Mouse (Mus musculus) right cerebral cortex, postnatal 36 days (tissue): ENCODE data around the gene Kcnma1.

Experiments used
- DNase-seq, 2 experiments: peaks; one replicate each; pipeline ENCODE4 v3.0.0; 2022; ENCODE audit warnings: low spot score in 2 of 2, mixed read lengths in 1 of 2

Kcnma1 gene

GRCm38 (mm10) chr14:23857034-23857433 is 157.3 kb downstream of the Kcnma1 start:
- DNase-seq = no peak

DNA sequence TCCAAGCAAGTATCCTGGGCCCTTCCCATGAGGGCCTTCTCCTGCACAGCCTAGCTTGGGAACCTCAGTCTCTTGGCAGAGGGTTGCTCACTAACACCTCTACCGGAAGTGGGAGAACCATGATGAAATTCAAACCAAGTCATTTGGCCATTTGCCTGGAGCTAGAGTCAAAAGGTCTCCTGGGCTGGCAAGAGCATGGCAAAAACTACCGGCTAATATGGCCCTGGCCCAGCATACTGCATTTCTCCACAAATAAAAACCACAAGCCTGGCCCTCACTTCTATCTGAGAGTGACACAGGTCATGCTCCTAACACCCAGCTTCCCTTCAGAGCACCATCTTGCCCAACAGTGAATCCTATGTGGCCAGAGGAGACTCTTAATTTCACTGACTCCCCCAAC is 159.3 kb downstream of the Kcnma1 start:
- DNase-seq = no peak

DNA sequence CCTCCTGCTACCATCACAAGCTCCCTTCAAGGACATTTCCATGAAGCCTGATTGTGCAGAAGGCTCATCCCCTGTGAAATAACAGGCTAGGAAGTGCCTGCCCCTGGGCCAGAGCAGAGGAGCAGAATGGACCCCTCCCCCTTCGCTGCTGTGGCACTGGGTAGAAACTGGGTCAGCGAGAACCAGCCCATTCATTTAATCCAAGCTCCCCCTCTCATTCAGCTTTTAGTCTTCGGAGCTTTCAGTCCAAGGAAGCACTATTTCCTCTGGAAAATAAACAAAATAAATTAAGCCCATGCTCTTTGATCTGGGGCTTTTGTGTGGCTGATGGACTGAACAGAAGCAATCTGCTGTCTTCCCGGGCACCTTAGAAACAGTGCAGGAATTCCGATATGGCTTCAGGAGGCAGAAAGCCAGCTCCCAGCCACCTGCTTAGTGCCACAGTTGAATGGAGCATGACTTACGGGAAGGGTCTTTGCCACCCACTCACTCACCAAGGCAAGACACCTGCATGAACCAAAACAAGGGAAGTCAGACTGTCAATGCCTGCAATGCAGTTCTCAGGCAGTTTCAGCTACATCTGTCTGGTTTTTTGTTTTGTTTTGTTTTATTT is 165.7 kb downstream of the Kcnma1 start:
- peak in 1 of 2 experiments; percentile 43 for DNase-seq

GRCm38 (mm10) chr14:23846706-23847105 is 167.6 kb downstream of the Kcnma1 start:
- no peak for DNase-seq

DNA sequence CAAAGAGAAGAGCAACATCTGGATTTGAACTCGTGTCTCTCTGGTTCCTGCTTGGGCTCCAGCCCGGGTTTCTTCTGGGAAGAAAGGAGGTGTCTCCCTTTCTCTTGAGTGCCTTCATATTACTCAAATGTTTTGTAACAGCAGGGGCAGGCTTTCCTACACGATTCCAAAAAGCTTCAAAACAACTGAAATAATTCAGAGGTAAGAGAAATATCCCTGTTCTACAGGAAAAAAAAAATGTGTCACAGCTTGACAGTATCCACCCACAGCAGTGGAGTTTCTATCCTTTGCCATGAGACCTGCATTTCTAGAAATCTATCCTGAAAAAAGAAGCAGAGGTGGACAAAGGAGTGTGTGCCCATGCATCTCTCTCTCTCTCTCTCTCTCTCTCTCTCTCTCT is 172.3 kb downstream of the Kcnma1 start:
- peak in 1 of 2 experiments; percentile 38 for DNase-seq

GRCm38 (mm10) chr14:23839613-23840012 is 174.7 kb downstream of the Kcnma1 start:
- no peak for DNase-seq

GRCm38 (mm10) chr14:23835387-23836111 is 178.7 kb downstream of the Kcnma1 start:
- DNase-seq = no peak

DNA sequence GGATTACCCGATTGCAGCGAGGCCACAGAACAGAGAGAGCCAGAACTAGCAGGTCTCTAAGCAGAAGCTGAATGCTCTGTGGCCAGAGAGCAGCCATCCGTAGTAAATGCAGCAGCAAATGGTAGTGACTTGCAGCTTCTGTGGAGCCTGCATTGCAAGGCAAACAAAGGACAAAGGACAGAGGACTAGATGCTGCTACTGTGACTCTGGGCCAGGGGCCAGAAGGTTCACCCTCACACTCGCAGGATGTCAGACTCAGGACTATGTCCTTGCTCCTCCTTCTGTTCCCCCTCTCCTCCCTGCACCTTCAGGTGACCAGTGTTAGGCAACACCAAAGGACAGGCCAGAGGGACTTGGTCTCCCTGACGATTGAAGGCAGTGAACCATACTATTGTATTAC is 183.0 kb downstream of the Kcnma1 start:
- no peak for DNase-seq

- DNase-seq = no peak
Observed at GRCm38 (mm10) chr14:23830316-23830715, 184.0 kb downstream of the Kcnma1 start.

DNA sequence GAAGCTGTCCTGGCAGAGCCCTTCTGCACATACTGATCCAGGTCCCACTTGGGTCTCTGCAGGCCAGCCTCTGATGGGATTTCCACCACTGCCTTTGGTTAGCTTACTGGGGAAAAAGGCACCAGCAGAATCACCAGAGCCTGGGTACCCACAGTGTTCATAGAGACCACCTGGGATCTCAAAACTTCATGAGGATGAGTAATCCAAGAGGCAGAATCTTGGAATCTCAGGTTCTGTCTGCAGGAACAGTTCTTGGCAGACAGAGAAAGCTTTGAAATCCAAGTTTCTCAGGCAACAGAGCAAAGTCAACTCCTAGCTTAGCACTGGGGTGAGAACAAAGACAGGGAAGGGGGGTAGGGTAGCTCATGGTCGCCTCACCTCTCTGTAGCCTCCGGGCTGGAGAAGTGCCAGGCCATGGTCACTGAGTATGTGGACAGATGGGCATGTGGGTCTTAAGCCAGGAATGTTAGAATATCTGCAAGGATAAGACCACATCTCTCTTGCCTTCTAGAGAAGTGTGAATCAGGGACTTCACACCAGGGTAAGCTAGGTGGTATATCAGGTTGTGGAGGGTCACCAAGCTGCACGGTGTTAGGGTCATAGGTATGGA is 185.5 kb downstream of the Kcnma1 start:
- DNase-seq = peak in 1 of 2 experiments; percentile 18

DNA sequence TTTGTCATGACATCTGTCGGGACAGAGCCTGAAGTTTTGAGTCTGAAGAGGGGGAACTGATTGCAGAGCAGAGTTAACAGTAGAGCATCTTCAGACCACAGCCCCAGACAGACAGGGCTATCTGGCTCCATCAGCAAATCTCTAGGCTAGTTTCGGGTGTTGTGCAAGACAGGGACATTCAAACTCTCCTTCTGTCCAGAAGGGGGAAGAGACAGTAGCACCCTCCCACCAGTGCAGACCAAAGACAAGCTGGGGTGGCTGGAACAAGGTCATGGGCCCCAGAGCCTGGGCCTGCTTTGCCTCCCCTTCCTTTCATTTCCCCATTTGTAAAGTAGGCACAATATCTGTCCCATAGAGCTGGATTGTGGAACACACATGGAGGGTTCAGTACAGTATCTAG is 189.4 kb downstream of the Kcnma1 start:
- no peak for DNase-seq

GRCm38 (mm10) chr14:23824267-23824666 is 190.0 kb downstream of the Kcnma1 start:
- no peak for DNase-seq

- DNase-seq = no peak
Observed at GRCm38 (mm10) chr14:23817585-23817984, 196.7 kb downstream of the Kcnma1 start.

DNA sequence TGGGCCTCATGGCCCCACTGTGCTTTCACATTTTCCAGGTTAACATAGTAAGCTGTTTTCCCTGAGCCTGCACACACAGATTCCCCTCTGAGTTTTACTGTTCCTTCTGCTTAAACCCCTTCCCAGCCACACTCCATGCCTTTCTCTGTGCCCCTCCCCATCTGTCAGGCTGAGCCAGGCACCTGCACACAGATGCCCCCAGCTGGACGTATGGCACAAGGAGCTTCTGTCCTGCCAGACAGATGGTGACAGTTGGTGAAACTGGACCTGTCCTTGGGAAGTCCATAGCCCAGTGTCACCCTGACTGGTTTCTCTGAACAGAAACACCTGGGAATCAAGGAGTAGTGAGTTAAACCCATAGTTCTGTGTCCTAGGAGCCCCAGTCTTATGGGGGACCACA is 204.2 kb downstream of the Kcnma1 start:
- no peak for DNase-seq

DNA sequence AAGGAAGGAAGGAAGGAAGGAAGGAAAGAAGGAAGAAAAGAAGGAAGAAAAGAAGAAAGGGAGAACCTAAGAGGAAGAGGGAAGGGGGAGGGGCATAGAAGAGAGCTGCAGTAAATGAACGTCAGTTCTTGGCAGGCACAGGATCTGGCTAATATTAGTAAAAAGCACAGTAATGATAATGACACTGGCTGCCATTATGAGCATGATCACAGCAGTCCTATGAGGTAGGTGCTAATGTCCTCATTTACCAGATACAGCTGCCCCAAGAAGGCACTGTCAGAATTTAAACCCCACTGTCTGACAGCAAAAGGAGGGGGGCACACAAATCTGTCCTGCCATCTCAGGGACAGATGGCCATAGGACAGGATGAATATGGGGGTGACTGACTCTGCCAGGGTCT is 205.2 kb downstream of the Kcnma1 start:
- DNase-seq = no peak

DNA sequence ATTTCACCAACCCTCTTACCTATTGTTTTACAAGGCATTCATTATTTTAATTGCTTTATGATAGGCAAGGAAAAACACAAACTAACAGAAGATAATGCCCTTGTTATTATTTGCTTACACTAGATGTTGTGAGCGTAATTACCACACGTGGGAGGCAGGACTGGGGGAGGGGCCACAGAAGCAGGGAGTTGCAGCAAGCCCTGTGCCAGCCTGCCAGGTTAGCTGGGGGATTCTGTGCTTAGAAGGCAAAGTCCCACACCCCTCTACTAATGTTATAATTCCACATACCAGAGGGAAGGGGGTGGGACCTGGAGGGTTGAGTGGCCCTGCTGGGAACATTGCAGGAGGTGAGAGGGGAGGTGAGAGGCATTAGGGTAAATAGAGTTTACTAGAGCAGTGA is 207.9 kb downstream of the Kcnma1 start:
- no peak for DNase-seq

DNA sequence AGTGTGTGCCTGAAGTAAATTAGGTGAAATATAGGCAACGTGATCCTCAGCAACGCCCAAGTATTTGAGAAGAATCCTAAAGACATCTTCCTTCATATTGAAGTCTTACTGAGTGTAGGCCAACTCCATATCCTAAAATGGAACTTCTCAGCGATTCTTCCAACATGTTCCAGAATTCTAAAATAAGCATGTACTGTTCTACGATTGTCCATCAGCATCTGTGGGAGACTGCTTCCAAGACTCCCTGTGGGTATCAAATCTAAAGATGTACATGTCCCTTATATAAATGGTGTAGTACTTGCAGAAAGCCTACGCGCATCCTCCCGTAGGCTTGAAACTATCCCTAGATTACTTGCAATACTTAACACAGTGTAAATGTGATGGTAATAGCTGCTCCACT is 217.4 kb downstream of the Kcnma1 start:
- peak; percentile 50 to 82 for DNase-seq

DNA sequence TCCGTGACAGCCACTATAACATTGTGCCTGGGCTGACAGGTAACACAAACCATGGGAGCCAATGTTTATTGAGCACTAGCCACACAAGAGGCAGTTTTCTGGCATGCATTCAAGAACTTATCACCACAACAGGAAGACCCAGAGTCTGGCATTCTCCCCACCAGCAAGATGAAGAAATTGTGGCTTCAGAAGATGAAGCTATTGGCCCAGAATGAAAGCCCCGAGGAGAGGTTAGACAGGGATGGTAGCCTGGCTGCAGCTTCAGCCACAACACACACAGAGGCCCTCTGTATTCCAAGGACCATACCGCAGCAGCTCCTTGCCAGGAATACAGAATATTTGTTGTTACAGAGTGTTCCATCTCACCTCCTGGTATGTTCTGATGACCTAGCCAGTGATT is 221.6 kb downstream of the Kcnma1 start:
- DNase-seq = no peak

- DNase-seq = no peak
Observed at GRCm38 (mm10) chr14:23792076-23792475, 222.2 kb downstream of the Kcnma1 start.

DNA sequence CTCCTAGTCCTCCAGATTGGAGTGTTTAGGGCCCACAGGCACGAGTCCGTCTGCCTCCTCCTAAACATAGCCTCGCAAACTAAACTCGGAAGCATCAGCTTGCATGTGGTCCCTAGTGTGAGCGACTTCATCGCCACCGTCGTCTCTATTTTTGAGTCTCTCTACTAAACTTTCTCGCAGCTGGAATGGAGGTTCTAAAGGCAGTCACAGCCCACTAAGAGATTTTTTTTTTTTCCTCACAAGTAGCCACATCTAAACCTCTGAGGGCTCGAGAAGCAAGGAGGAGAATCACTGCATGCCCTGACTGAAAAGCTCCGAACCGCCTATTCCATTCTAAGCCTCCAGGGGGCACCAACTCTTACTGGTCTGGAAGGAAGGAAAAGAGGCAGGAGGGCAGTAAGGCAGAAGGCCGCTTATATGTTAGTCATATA is 223.0 kb downstream of the Kcnma1 start:
- peak; percentile 72 to 81 for DNase-seq

- DNase-seq = no peak
Observed at GRCm38 (mm10) chr14:23786687-23787073, 227.6 kb downstream of the Kcnma1 start.

DNA sequence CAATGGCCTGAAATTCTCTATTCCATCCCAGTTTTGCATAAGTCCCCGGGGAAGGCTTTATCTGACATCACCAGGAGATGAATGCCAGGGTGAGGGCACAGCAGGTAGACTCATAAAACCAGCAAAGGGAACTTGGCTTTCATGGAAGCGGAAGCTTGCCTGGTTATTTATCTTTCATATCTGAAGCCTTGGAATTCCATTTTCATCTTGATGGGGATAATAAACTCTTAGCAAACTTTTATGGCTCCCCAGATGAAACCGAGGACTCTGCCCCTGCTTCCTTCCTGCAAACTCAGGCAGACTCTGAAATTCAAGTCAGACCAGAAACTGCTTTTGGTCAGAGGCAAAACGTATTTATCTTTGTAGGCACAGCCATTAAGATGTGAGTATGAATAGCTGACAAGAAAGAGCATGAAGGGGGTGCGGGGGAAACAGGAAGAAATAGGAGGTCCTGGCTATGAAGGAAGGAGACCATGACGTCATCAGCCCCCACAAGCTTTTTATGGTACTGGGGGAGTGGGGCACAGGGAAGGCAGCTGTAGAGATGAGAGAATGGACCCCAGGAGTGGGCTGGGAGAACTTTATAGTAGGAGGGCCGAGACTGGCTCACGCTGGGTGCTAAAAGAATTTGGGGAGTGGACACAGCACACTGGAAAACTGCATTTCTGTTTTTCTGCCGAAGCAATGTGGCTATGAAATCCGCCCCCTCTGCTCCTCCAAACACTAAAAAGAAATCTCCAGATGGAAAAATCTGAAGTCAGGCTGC is 228.2 kb downstream of the Kcnma1 start:
- peak; percentile 49 to 69 for DNase-seq
